Mouse (Mus musculus) gastrocnemius, postnatal 4 days (tissue): ENCODE results near the gene Snapc5. TPM values are rescaled to one million over a fixed set of nuclear protein-coding genes. Genes with fewer than 3 reads are reported as not detected.

Source experiments
- microRNA-seq: library from miRNA; unstranded; fragments of <30 nt; microRNA quantifications from one replicate; pipeline ENCODE4 v1.2.0, GENCODE M21; 2021
- total RNA-seq, 2 experiments: library from RNA; stranded (reverse); gene quantifications; 2 replicates each; pipeline ENCODE4 v1.2.3; 2021

Snapc5 gene
- total RNA-seq, 2 experiments from 2014 or later, result 16.7 to 20.7 TPM

Small RNAs within 50 kb of the gene (microRNA-seq; reads per million reads assigned to microRNA genes)
- gene Gm24106, result not detected

Other genes with a start within 250 kb of the Snapc5 start
- gene Smad6, start 157.2 kb upstream of the Snapc5 start, total RNA-seq, result 1 to 10 TPM; 5.6 to 7.2 TPM
- 1 to 10 TPM in 1 of 2 experiments, under 1 TPM in 1; 0.52 to 1.2 TPM for gene Lctl, start 62.1 kb upstream of the Snapc5 start, total RNA-seq
- gene Zwilch, start 6.2 kb upstream of the Snapc5 start, total RNA-seq, result 10 to 100 TPM in 1 of 2 experiments, 1 to 10 TPM in 1; 10.0 to 11.2 TPM
- gene Rpl4, start 5.9 kb upstream of the Snapc5 start, total RNA-seq, result 1,000 to 10,000 TPM in 1 of 2 experiments, 100 to 1,000 TPM in 1; 987 to 1,060 TPM
- 1 to 10 TPM; 1.9 to 2.9 TPM for gene Uchl4, start 55.9 kb downstream of the Snapc5 start, total RNA-seq
- 100 to 1,000 TPM; 113 to 118 TPM for gene Map2k1, start 74.4 kb downstream of the Snapc5 start, total RNA-seq
- gene Tipin, start 102.3 kb downstream of the Snapc5 start, total RNA-seq, result 10 to 100 TPM; 40.9 to 41.6 TPM
- 10 to 100 TPM; 15.3 to 17.1 TPM for gene Dis3l, start 162.0 kb downstream of the Snapc5 start, total RNA-seq
- gene Megf11, start 206.4 kb downstream of the Snapc5 start, total RNA-seq, result 1 to 10 TPM in 1 of 2 experiments, under 1 TPM in 1; 0.71 to 1.1 TPM